In the genomic region with DNA sequence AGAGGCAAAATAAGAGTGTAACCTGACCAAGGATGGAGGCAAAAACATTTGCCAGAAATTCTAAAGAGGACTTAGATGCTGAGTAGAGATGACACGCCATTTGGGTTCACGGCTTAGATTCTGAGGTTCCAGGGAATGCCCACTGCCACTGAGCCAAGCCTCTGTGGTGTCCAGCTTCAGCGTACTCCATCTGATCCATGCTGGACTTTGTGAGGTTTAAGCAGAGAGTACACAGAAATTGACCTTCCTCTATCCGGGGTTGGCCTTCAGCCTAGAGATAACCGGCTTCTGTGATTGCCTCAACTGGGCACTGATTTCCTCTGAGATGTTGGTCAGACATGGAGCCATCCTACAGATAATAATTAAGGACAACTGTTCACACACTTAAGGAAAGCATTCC, we compare ENCODE assay signal across 34 mouse cellular contexts. TPM values are rescaled to one million over a fixed set of nuclear protein-coding genes. Genes with fewer than 3 reads are reported as not detected.
DNase-seq lines count a peak whose midpoint lies in the region; ATAC-seq and TF ChIP-seq lines count a peak whose summit lies in the region.
"Had no signal": no experiment of that assay in that cellular context is flagged by ENCODE, and none has a peak within 500 bp of the region (broad histone marks: within the 10 kb centered on the region; RNA-seq: fewer than 3 reads in every experiment).

No protein-coding gene starts in this region.

- TF ChIP-seq CTCF in liver, postnatal 0 days (IDR thresholded peaks at IDR 0.05; ENCODE audit: low read depth) = no peak

- no peak overlapping the region for H3K27ac ChIP-seq in kidney, embryonic 16.5 days (ENCODE audit: low read length)
- peak overlapping the region; percentile 56; the same call in 1 of the 2 replicates for H3K27ac ChIP-seq in liver, postnatal 0 days (ENCODE audit: low read depth)
- H3K27ac ChIP-seq: forebrain, embryonic 13.5 days; heart, embryonic 10.5 days; heart, embryonic 15.5 days; hindbrain, embryonic 12.5 days; hindbrain, postnatal 0 days; intestine, embryonic 15.5 days; kidney, postnatal 0 days; macrophage had no signal

- DNase-seq in kidney, adult 9 months = peak; percentile 60
- peak; percentile 26 for DNase-seq in adrenal gland, postnatal 10 days
- peak; percentile 36 to 48 for DNase-seq in adrenal gland, postnatal 36 days
- peak; percentile 35 for DNase-seq in liver, postnatal 0 days
- no peak for DNase-seq in heart, adult 18-20 months
- DNase-seq: B cell, adult 2 months; cerebellum, adult 11 months; cerebellum, adult 9-10 months; cerebellum, postnatal 36 days; gastrocnemius, postnatal 10 days; layer of hippocampus, adult 9-11 months; lung, adult 18-20 months; midbrain, embryonic 14.5 days; thymus, postnatal 4 days had no signal

- H3K27me3 ChIP-seq in kidney, embryonic 16.5 days (ENCODE audit: insufficient read depth, low read length) = no peaks in the 10 kb centered on the region
- H3K27me3 ChIP-seq in liver, postnatal 0 days (ENCODE audit: insufficient read depth, low read length) = no peaks in the 10 kb centered on the region
- H3K27me3 ChIP-seq: forebrain, embryonic 13.5 days; heart, embryonic 15.5 days; hindbrain, embryonic 12.5 days; intestine, embryonic 15.5 days had no signal

- H3K4me3 ChIP-seq in kidney, embryonic 16.5 days (ENCODE audit: low read length) = no peak overlapping the region
- H3K4me3 ChIP-seq in liver, postnatal 0 days (ENCODE audit: low read depth, low read length) = no peak overlapping the region
- H3K4me3 ChIP-seq: forebrain, embryonic 13.5 days; heart, embryonic 10.5 days; heart, embryonic 15.5 days; hindbrain, embryonic 12.5 days; intestine, embryonic 15.5 days had no signal

- H3K9ac ChIP-seq in kidney, embryonic 16.5 days (replicated peaks; ENCODE audit: low read length) = no peak overlapping the region
- H3K9ac ChIP-seq in liver, postnatal 0 days (replicated peaks) = no peak overlapping the region
- H3K9ac ChIP-seq: forebrain, embryonic 13.5 days; heart, embryonic 15.5 days; hindbrain, embryonic 12.5 days; intestine, embryonic 15.5 days had no signal

- H3K4me1 ChIP-seq in kidney, embryonic 16.5 days (ENCODE audit: insufficient read depth, low read length) = no peaks in the 10 kb centered on the region
- peaks cover 3% of the 10 kb centered on the region; the same call in 1 of the 2 replicates for H3K4me1 ChIP-seq in liver, postnatal 0 days (ENCODE audit: insufficient read depth)
- H3K4me1 ChIP-seq: forebrain, embryonic 13.5 days; heart, embryonic 10.5 days; heart, embryonic 15.5 days; hindbrain, embryonic 12.5 days; intestine, embryonic 15.5 days had no signal

- no peaks in the 10 kb centered on the region for H3K36me3 ChIP-seq in kidney, embryonic 16.5 days (ENCODE audit: insufficient read depth, low read length)
- H3K36me3 ChIP-seq in liver, postnatal 0 days (replicated peaks; ENCODE audit: insufficient read depth, low read length) = no peaks in the 10 kb centered on the region
- H3K36me3 ChIP-seq: heart, embryonic 10.5 days; heart, embryonic 15.5 days; hindbrain, embryonic 12.5 days; intestine, embryonic 15.5 days had no signal

- no peak for ATAC-seq in kidney, embryonic 16.5 days (ENCODE audit: low FRiP score, low TSS enrichment)
- ATAC-seq in liver, postnatal 0 days = peak; percentile 95
- ATAC-seq: activated CD4-positive, CD25-positive, alpha-beta regulatory T cell, adult 4 months; forebrain, embryonic 13.5 days; hindbrain, postnatal 0 days; intestine, embryonic 15.5 days; lung, postnatal 0 days had no signal

- no peak overlapping the region for H3K4me2 ChIP-seq in kidney, embryonic 16.5 days (replicated peaks; ENCODE audit: low read depth, low read length)
- H3K4me2 ChIP-seq in liver, postnatal 0 days (ENCODE audit: low read depth, low read length) = 0 out of 2 replicates have a peak overlapping the region, but pooled peaks have one; percentile 15
- H3K4me2 ChIP-seq: forebrain, embryonic 13.5 days; heart, embryonic 15.5 days; hindbrain, embryonic 12.5 days; intestine, embryonic 15.5 days had no signal

- no peaks in the 10 kb centered on the region for H3K9me3 ChIP-seq in kidney, embryonic 16.5 days (ENCODE audit: low read length)
- H3K9me3 ChIP-seq in liver, postnatal 0 days (ENCODE audit: low read length) = no peaks in the 10 kb centered on the region
- H3K9me3 ChIP-seq: forebrain, embryonic 13.5 days; heart, embryonic 10.5 days; heart, embryonic 15.5 days; hindbrain, embryonic 12.5 days; intestine, embryonic 15.5 days had no signal

- no peak for TF ChIP-seq EP300 in liver, postnatal 0 days (IDR thresholded peaks at IDR 0.05; ENCODE audit: low read depth)

- 89% methylated on average over 5 of the region's 5 CpGs for WGBS in kidney, embryonic 16.5 days
- WGBS in liver, postnatal 0 days (ENCODE audit: insufficient replicate concordance) = 56% methylated on average over 5 of the region's 5 CpGs

RNA-seq across cellular contexts. Expression of a gene that starts 2.6 kb away (rescaled TPM):
- polyA plus RNA-seq in kidney, embryonic 16.5 days (2015; fragmentation: Nextera tagmentation; extraction: Ambion mirVana) = 9.1 and 11.0 TPM in 2 replicates
- total RNA-seq in adrenal gland, postnatal 10 days (2021) = 1 to 10 TPM; 3.5 to 5.0 TPM
- total RNA-seq in adrenal gland, postnatal 36 days (2021) = under 1 TPM; 0.23 to 0.56 TPM
- polyA plus RNA-seq in liver, postnatal 0 days (2015; fragmentation: Nextera tagmentation; extraction: Ambion mirVana) = 4.8 and 6.0 TPM in 2 replicates
- not detected for total RNA-seq in heart, adult 18-20 months (2021)
- total RNA-seq: granulocyte monocyte progenitor cell, adult 5-6 weeks; heart, postnatal 25 days; hindbrain, postnatal 0 days; megakaryocyte-erythroid progenitor cell, adult 5-6 weeks; monocyte, adult 5-6 weeks had no signal
- polyA plus RNA-seq: activated CD4-positive, CD25-positive, alpha-beta regulatory T cell, adult 4 months; embryonic facial prominence, embryonic 11.5 days; forebrain, embryonic 13.5 days; heart, embryonic 10.5 days; heart, embryonic 15.5 days; hindbrain, embryonic 12.5 days; hindbrain, postnatal 0 days; limb, embryonic 11.5 days; lung, postnatal 0 days; macrophage; midbrain, embryonic 14.5 days; neural tube, embryonic 14.5 days; thymus, postnatal 0 days had no signal

RNA-seq across cellular contexts. Expression of a gene that starts 29.8 kb away (rescaled TPM):
- 0.39 TPM in 1 of 2 replicates, not detected in the other for polyA plus RNA-seq in kidney, embryonic 16.5 days (2015; fragmentation: Nextera tagmentation; extraction: Ambion mirVana)
- 10 to 100 TPM; 16.2 to 33.8 TPM for total RNA-seq in adrenal gland, postnatal 10 days (2021)
- under 1 TPM in 1 of 2 experiments, not detected in 1; 0.26 TPM for total RNA-seq in adrenal gland, postnatal 36 days (2021)
- polyA plus RNA-seq in liver, postnatal 0 days (2015; fragmentation: Nextera tagmentation; extraction: Ambion mirVana) = 37.0 and 39.8 TPM in 2 replicates
- total RNA-seq in heart, adult 18-20 months (2021) = not detected
- total RNA-seq: granulocyte monocyte progenitor cell, adult 5-6 weeks; heart, postnatal 25 days; hindbrain, postnatal 0 days; left cerebral cortex, postnatal 14 days; megakaryocyte-erythroid progenitor cell, adult 5-6 weeks; monocyte, adult 5-6 weeks had no signal
- polyA plus RNA-seq: activated CD4-positive, CD25-positive, alpha-beta regulatory T cell, adult 4 months; embryonic facial prominence, embryonic 11.5 days; forebrain, embryonic 13.5 days; heart, embryonic 15.5 days; hindbrain, embryonic 12.5 days; intestine, embryonic 15.5 days; limb, embryonic 11.5 days; macrophage; midbrain, embryonic 14.5 days; neural tube, embryonic 14.5 days; thymus, postnatal 0 days had no signal

RNA-seq across cellular contexts. Expression of a gene that starts 30.9 kb away (rescaled TPM):
- polyA plus RNA-seq in kidney, embryonic 16.5 days (2015; fragmentation: Nextera tagmentation; extraction: Ambion mirVana) = 24.2 and 29.8 TPM in 2 replicates
- 1 to 10 TPM in 1 of 2 experiments, under 1 TPM in 1; 0.67 to 1.5 TPM for total RNA-seq in adrenal gland, postnatal 10 days (2021)
- total RNA-seq in adrenal gland, postnatal 36 days (2021) = not detected
- polyA plus RNA-seq in liver, postnatal 0 days (2015; fragmentation: Nextera tagmentation; extraction: Ambion mirVana) = 1.0 and 1.2 TPM in 2 replicates
- total RNA-seq in heart, adult 18-20 months (2021) = not detected
- total RNA-seq: gastrocnemius, postnatal 10 days; granulocyte monocyte progenitor cell, adult 5-6 weeks; heart, postnatal 25 days; hindbrain, postnatal 0 days; left cerebral cortex, postnatal 14 days; megakaryocyte-erythroid progenitor cell, adult 5-6 weeks; monocyte, adult 5-6 weeks had no signal
- polyA plus RNA-seq: activated CD4-positive, CD25-positive, alpha-beta regulatory T cell, adult 4 months; embryonic facial prominence, embryonic 11.5 days; forebrain, embryonic 13.5 days; heart, embryonic 10.5 days; heart, embryonic 15.5 days; hindbrain, embryonic 12.5 days; hindbrain, postnatal 0 days; limb, embryonic 11.5 days; lung, postnatal 0 days; macrophage; midbrain, embryonic 14.5 days; neural tube, embryonic 14.5 days had no signal

Comparison
In these comparisons a context has a peak if more than half of its experiments do, and no peak if none do; other contexts are left out.
1. RNA of a gene that starts 29.8 kb away (total RNA-seq): 16.2 to 33.8 TPM in adrenal gland, postnatal 10 days; 0.26 TPM in adrenal gland, postnatal 36 days and not detected in heart, adult 18-20 months; every median in the first group is over 10 times any median in the second.
2. DNase-seq: peak in kidney, adult 9 months (single experiment), adrenal gland, postnatal 10 days (single experiment), adrenal gland, postnatal 36 days (2 of 2) and liver, postnatal 0 days (single experiment); none in heart, adult 18-20 months (0 of 2).